Mouse (Mus musculus) inflammation-experienced regulatory T-cells, adult 6 months (primary cell): ENCODE results near the gene Kcnip3. TPM values are rescaled to one million over a fixed set of nuclear protein-coding genes. Genes with fewer than 3 reads are reported as not detected.

Experiments
- polyA plus RNA-seq, 3 experiments: library from polyadenylated mRNA; unstranded; fragments of 100-300 nt; shearing (Covaris generic); gene quantifications; one replicate each; pipeline ENCODE4 v1.2.1; 2017

The Kcnip3 gene
- polyA plus RNA-seq, 3 experiments from 2014 or later = 3.5 TPM; not detected in 2

Other genes starting within 250 kb of the Kcnip3 start
- 10 to 100 TPM; 26.0 to 29.5 (median 27.9) TPM for gene Dusp2, start 185.9 kb downstream of the Kcnip3 start, polyA plus RNA-seq
- under 1 TPM in 2 of 3 experiments, not detected in 1; 0.21 to 0.35 TPM for gene Astl, start 183.5 kb downstream of the Kcnip3 start, polyA plus RNA-seq
- gene Adra2b, start 158.9 kb downstream of the Kcnip3 start, polyA plus RNA-seq = under 1 TPM in 1 of 3 experiments, not detected in 2; 0.13 TPM
- gene Gpat2, start 96.9 kb downstream of the Kcnip3 start, polyA plus RNA-seq = under 1 TPM in 2 of 3 experiments, not detected in 1; 0.14 to 0.34 TPM
- 10 to 100 TPM; 29.3 to 66.5 (median 38.0) TPM for gene Fahd2a, start 77.5 kb downstream of the Kcnip3 start, polyA plus RNA-seq
- gene Prom2, start 19.4 kb upstream of the Kcnip3 start, polyA plus RNA-seq = under 1 TPM in 1 of 3 experiments, not detected in 2; 0.10 TPM
- gene Zfp661, start 65.0 kb upstream of the Kcnip3 start, polyA plus RNA-seq = 1 to 10 TPM in 2 of 3 experiments, under 1 TPM in 1; 0.92 to 3.0 (median 2.4) TPM
- 100 to 1,000 TPM; 107 to 152 (median 144) TPM for gene Mrps5, start 65.1 kb upstream of the Kcnip3 start, polyA plus RNA-seq
- gene Mal, start 134.6 kb upstream of the Kcnip3 start, polyA plus RNA-seq = not detected
- gene Mall, start 207.8 kb upstream of the Kcnip3 start, polyA plus RNA-seq = not detected